Mouse (Mus musculus): ENCODE data around the gene Dnaja3. TPM values are rescaled to one million over a fixed set of nuclear protein-coding genes. Genes with fewer than 3 reads are reported as not detected.

The Dnaja3 gene
- total and polyA plus RNA-seq, 2 experiments from 2014 or later = 99.6 to 103 TPM

- no peak overlapping the region for H3K4me3 ChIP-seq (ENCODE audit: low read depth, low read length)
- no peak overlapping the region for H3K4me2 ChIP-seq (ENCODE audit: low read depth, low read length)
- no peak overlapping the region for H3K9ac ChIP-seq (replicated peaks; ENCODE audit: low read depth, low read length)
- no peaks in the 10 kb centered on the region for H3K9me3 ChIP-seq (replicated peaks; ENCODE audit: control insufficient read depth, low read length)
- TF ChIP-seq EP300 (IDR thresholded peaks at IDR 0.05; ENCODE audit: low read depth) = no peak
- TF ChIP-seq CTCF (IDR thresholded peaks at IDR 0.05; ENCODE audit: low read depth) = no peak
- 87% methylated on average over 9 of the region's 9 CpGs for WGBS
- H3K36me3 ChIP-seq (replicated peaks; ENCODE audit: control insufficient read depth, insufficient read depth, low read length) = peaks cover 16% of the 10 kb centered on the region
- H3K27ac ChIP-seq (ENCODE audit: low read depth) = no peak overlapping the region
- peaks cover 2% of the 10 kb centered on the region for H3K4me1 ChIP-seq (ENCODE audit: control insufficient read depth, insufficient read depth)
- ATAC-seq (ENCODE audit: insufficient read depth, low read depth) (no peak), DNase-seq (ENCODE audit: low spot score) (no peak)
- H3K27me3 ChIP-seq (ENCODE audit: control insufficient read depth, insufficient read depth, low read length) = no peaks in the 10 kb centered on the region
These were observed 10.8 kb upstream of the Dnaja3 start for GRCm38 (mm10) chr16:4628898-4629419.

- H3K27ac ChIP-seq (ENCODE audit: low read depth) = no peak overlapping the region
- no peak overlapping the region for H3K4me3 ChIP-seq (ENCODE audit: low read depth, low read length)
- TF ChIP-seq CTCF (IDR thresholded peaks at IDR 0.05; ENCODE audit: low read depth) (peak; percentile 99), EP300 (IDR thresholded peaks at IDR 0.05; ENCODE audit: low read depth) (no peak)
- no peak overlapping the region for H3K4me2 ChIP-seq (ENCODE audit: low read depth, low read length)
- peaks cover 4% of the 10 kb centered on the region; the same call in 1 of the 2 replicates for H3K4me1 ChIP-seq (ENCODE audit: control insufficient read depth, insufficient read depth)
- H3K9ac ChIP-seq (replicated peaks; ENCODE audit: low read depth, low read length) = no peak overlapping the region
- peaks cover 21% of the 10 kb centered on the region for H3K36me3 ChIP-seq (replicated peaks; ENCODE audit: control insufficient read depth, insufficient read depth, low read length)
- no peaks in the 10 kb centered on the region for H3K9me3 ChIP-seq (replicated peaks; ENCODE audit: control insufficient read depth, low read length)
- no peaks in the 10 kb centered on the region for H3K27me3 ChIP-seq (ENCODE audit: control insufficient read depth, insufficient read depth, low read length)
- 18% methylated on average over 6 of the region's 6 CpGs for WGBS
- DNase-seq (ENCODE audit: low spot score) (peak; percentile 68), ATAC-seq (ENCODE audit: insufficient read depth, low read depth) (peak; percentile 67)
These were observed 9.8 kb upstream of the Dnaja3 start for GRCm38 (mm10) chr16:4629950-4630349.

GRCm38 (mm10) chr16:4632050-4632449 is 7.7 kb upstream of the Dnaja3 start:
- ATAC-seq (ENCODE audit: insufficient read depth, low read depth) (peak; percentile 21; the same call in 1 of the 2 replicates), DNase-seq (ENCODE audit: low spot score) (no peak)
- WGBS = 44% methylated on average over 7 of the region's 7 CpGs
- TF ChIP-seq CTCF (IDR thresholded peaks at IDR 0.05; ENCODE audit: low read depth) (peak; percentile 46), EP300 (IDR thresholded peaks at IDR 0.05; ENCODE audit: low read depth) (no peak)
- no peak overlapping the region for H3K9ac ChIP-seq (replicated peaks; ENCODE audit: low read depth, low read length)
- H3K36me3 ChIP-seq (replicated peaks; ENCODE audit: control insufficient read depth, insufficient read depth, low read length) = peaks cover 21% of the 10 kb centered on the region; the same call in 1 of the 2 replicates
- H3K27ac ChIP-seq (ENCODE audit: low read depth) = no peak overlapping the region
- H3K4me2 ChIP-seq (ENCODE audit: low read depth, low read length) = no peak overlapping the region
- H3K4me3 ChIP-seq (ENCODE audit: low read depth, low read length) = no peak overlapping the region
- H3K27me3 ChIP-seq (ENCODE audit: control insufficient read depth, insufficient read depth, low read length) = no peaks in the 10 kb centered on the region
- peaks cover 16% of the 10 kb centered on the region for H3K4me1 ChIP-seq (ENCODE audit: control insufficient read depth, insufficient read depth)
- no peaks in the 10 kb centered on the region for H3K9me3 ChIP-seq (replicated peaks; ENCODE audit: control insufficient read depth, low read length)

GRCm38 (mm10) chr16:4633661-4634060 is 6.1 kb upstream of the Dnaja3 start:
- Histone ChIP-seq H3K27me3 (ENCODE audit: control insufficient read depth, insufficient read depth, low read length) (no peaks in the 10 kb centered on the region), H3K9ac (replicated peaks; ENCODE audit: low read depth, low read length) (no peak overlapping the region), H3K9me3 (replicated peaks; ENCODE audit: control insufficient read depth, low read length) (no peaks in the 10 kb centered on the region), H3K4me3 (ENCODE audit: low read depth, low read length) (no peak overlapping the region), H3K27ac (ENCODE audit: low read depth) (no peak overlapping the region), H3K4me1 (ENCODE audit: control insufficient read depth, insufficient read depth) (peaks cover 16% of the 10 kb centered on the region), H3K4me2 (ENCODE audit: low read depth, low read length) (no peak overlapping the region), H3K36me3 (replicated peaks; ENCODE audit: control insufficient read depth, insufficient read depth, low read length) (peaks cover 19% of the 10 kb centered on the region; the same call in 1 of the 2 replicates)
- WGBS = 94% methylated on average over 3 of the region's 3 CpGs
- TF ChIP-seq CTCF (IDR thresholded peaks at IDR 0.05; ENCODE audit: low read depth) (no peak), EP300 (IDR thresholded peaks at IDR 0.05; ENCODE audit: low read depth) (no peak)
- ATAC-seq (ENCODE audit: insufficient read depth, low read depth) (no peak), DNase-seq (ENCODE audit: low spot score) (no peak)

GRCm38 (mm10) chr16:4634681-4635080 is 5.1 kb upstream of the Dnaja3 start:
- H3K36me3 ChIP-seq (replicated peaks; ENCODE audit: control insufficient read depth, insufficient read depth, low read length) = peaks cover 15% of the 10 kb centered on the region; the same call in 1 of the 2 replicates
- no peak for DNase-seq (ENCODE audit: low spot score)
- H3K27ac ChIP-seq (ENCODE audit: low read depth) = no peak overlapping the region
- 51% methylated on average over 9 of the region's 9 CpGs for WGBS
- no peaks in the 10 kb centered on the region for H3K9me3 ChIP-seq (replicated peaks; ENCODE audit: control insufficient read depth, low read length)
- H3K9ac ChIP-seq (replicated peaks; ENCODE audit: low read depth, low read length) = no peak overlapping the region
- no peak overlapping the region for H3K4me3 ChIP-seq (ENCODE audit: low read depth, low read length)
- ATAC-seq (ENCODE audit: insufficient read depth, low read depth) = no peak
- no peaks in the 10 kb centered on the region for H3K27me3 ChIP-seq (ENCODE audit: control insufficient read depth, insufficient read depth, low read length)
- TF ChIP-seq CTCF (IDR thresholded peaks at IDR 0.05; ENCODE audit: low read depth) (no peak), EP300 (IDR thresholded peaks at IDR 0.05; ENCODE audit: low read depth) (no peak)
- H3K4me2 ChIP-seq (ENCODE audit: low read depth, low read length) = no peak overlapping the region
- peaks cover 16% of the 10 kb centered on the region for H3K4me1 ChIP-seq (ENCODE audit: control insufficient read depth, insufficient read depth)

GRCm38 (mm10) chr16:4635760-4636159 is 4.0 kb upstream of the Dnaja3 start:
- Histone ChIP-seq H3K4me2 (ENCODE audit: low read depth, low read length) (no peak overlapping the region), H3K27me3 (ENCODE audit: control insufficient read depth, insufficient read depth, low read length) (no peaks in the 10 kb centered on the region), H3K27ac (ENCODE audit: low read depth) (no peak overlapping the region), H3K4me3 (ENCODE audit: low read depth, low read length) (no peak overlapping the region), H3K4me1 (ENCODE audit: control insufficient read depth, insufficient read depth) (peaks cover 20% of the 10 kb centered on the region), H3K36me3 (replicated peaks; ENCODE audit: control insufficient read depth, insufficient read depth, low read length) (peaks cover 15% of the 10 kb centered on the region; the same call in 1 of the 2 replicates), H3K9ac (replicated peaks; ENCODE audit: low read depth, low read length) (no peak overlapping the region), H3K9me3 (replicated peaks; ENCODE audit: control insufficient read depth, low read length) (no peaks in the 10 kb centered on the region)
- ATAC-seq (ENCODE audit: insufficient read depth, low read depth) (peak; percentile 14; the same call in 1 of the 2 replicates), DNase-seq (ENCODE audit: low spot score) (no peak)
- TF ChIP-seq CTCF (IDR thresholded peaks at IDR 0.05; ENCODE audit: low read depth) (no peak), EP300 (IDR thresholded peaks at IDR 0.05; ENCODE audit: low read depth) (no peak)
- WGBS = 41% methylated on average over 4 of the region's 4 CpGs

Measured in heart, postnatal 0 days (tissue).